Mouse (Mus musculus) limb, embryonic 14.5 days (tissue): ENCODE results near the gene Noxred1. TPM values are rescaled to one million over a fixed set of nuclear protein-coding genes. Genes with fewer than 3 reads are reported as not detected.

Experiments
- ATAC-seq: fragments of 200-750 bp; cut with Nextera tagmentation; 2 replicates; pipeline ENCODE4 v1.8.0; 2017; ENCODE audit warnings: low read depth, moderate number of reproducible peaks, moderate TSS enrichment; ENCODE audit not compliant: low FRiP score
- DNase-seq: peaks from one replicate; pipeline ENCODE4 v3.0.0-alpha.2; 2015; ENCODE audit warnings: low spot score
- H3K27ac ChIP-seq: fragments of 300-500 bp; sonication (generic); replicated peaks from 2 replicates; pipeline ENCODE4 v1.5.1; 2014; ENCODE audit warnings: low read depth, mild to moderate bottlenecking, low read length, moderate library complexity, mixed read lengths
- H3K27me3 ChIP-seq: fragments of 300-500 bp; sonication (generic); 2 replicates; pipeline ENCODE4 v1.6.1; 2014; ENCODE audit warnings: low read length, mixed read lengths; ENCODE audit not compliant: control insufficient read depth, insufficient read depth
- H3K36me3 ChIP-seq: fragments of 300-500 bp; sonication (generic); 2 replicates; pipeline ENCODE4 v1.6.1; 2014; ENCODE audit warnings: mild to moderate bottlenecking, low read length, moderate library complexity, mixed read lengths; ENCODE audit not compliant: control insufficient read depth, insufficient read depth
- H3K4me1 ChIP-seq: fragments of 300-500 bp; sonication (generic); 2 replicates; pipeline ENCODE4 v1.6.1; 2014; ENCODE audit warnings: antibody characterized with exemption, low read length, mixed read lengths; ENCODE audit not compliant: control insufficient read depth, insufficient read depth
- H3K4me2 ChIP-seq: fragments of 300-500 bp; sonication (generic); replicated peaks from 2 replicates; pipeline ENCODE4 v1.6.1; 2014; ENCODE audit warnings: low read depth, mild to moderate bottlenecking, low read length, moderate library complexity; ENCODE audit not compliant: severe bottlenecking
- H3K4me3 ChIP-seq: fragments of 300-500 bp; sonication (generic); replicated peaks from 2 replicates; pipeline ENCODE4 v1.5.1; 2014; ENCODE audit warnings: low read length
- H3K9ac ChIP-seq: fragments of 300-500 bp; sonication (generic); 2 replicates; pipeline ENCODE4 v1.6.1; 2014; ENCODE audit warnings: mild to moderate bottlenecking, low read depth, low read length, moderate library complexity; ENCODE audit not compliant: severe bottlenecking
- H3K9me3 ChIP-seq: fragments of 300-500 bp; sonication (generic); 2 replicates; pipeline ENCODE4 v1.6.1; 2016; ENCODE audit warnings: low read length; ENCODE audit not compliant: control insufficient read depth
- POLR2A ChIP-seq: fragments of 200-500 bp; IDR thresholded peaks from 2 replicates; pipeline ENCODE4 v1.8.0; 2012; ENCODE audit warnings: inconsistent platforms, mild to moderate bottlenecking, moderate library complexity, borderline replicate concordance; ENCODE audit not compliant: insufficient read depth, insufficient read length; ENCODE audit errors: extremely low read depth
- WGBS: fragments of 180-500 bp; shearing (Covaris S2); extraction: QIAGEN DNeasy Blood & Tissue Kit; methylation state at CpG from one replicate; pipeline ENCODE4 v1.1.7; 2014; 5-methylcytosine and 5-hydroxymethylcytosine counted together
- polyA plus RNA-seq, 2 experiments: library from polyadenylated mRNA; depleted of rRNA in 1 of 2; stranded (reverse) in 1 of 2; unstranded in 1 of 2; fragments of >200 nt; fragmentation: Nextera tagmentation in 1 of 2; extraction: Ambion mirVana in 1 of 2; gene quantifications; 2 replicates each; pipeline versions ENCODE4 v1.2.1 to v1.2.3; 2012 to 2014

Noxred1 gene
- polyA plus RNA-seq, 2 experiments: 0.80 to 0.99 TPM

DNA sequence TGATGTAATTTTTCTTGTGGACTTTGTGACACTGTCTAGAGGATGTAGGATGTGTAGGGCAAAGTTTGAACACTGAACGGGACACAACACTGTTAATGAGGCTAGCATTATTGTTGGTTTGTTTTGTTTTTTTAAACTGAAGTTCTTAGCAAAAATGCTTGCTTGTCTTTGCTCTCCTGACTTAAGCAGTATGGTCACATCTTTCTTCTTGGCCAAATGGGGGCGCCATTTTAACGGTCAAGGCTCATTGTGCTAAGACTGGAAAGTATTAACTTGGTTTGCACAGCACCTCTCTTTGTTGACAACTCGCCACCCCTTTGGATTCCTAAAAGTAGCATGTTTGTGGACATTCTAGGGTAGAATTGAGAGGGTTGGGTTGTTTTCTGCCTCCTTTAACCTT lies 29.1 kb upstream of the Noxred1 start:
- H3K4me3 ChIP-seq: peak overlapping the region; percentile 90
- DNase-seq: peak; percentile 16
- H3K27me3 ChIP-seq: no peaks in the 10 kb centered on the region
- peaks cover 7% of the 10 kb centered on the region for H3K4me1 ChIP-seq
- H3K4me2 ChIP-seq: peak overlapping the region; percentile 58
- 28% methylated on average over 4 of the region's 4 CpGs for WGBS
- peak overlapping the region; percentile 86 for H3K9ac ChIP-seq
- peaks cover 52% of the 10 kb centered on the region for H3K36me3 ChIP-seq
- H3K27ac ChIP-seq: no peak overlapping the region
- no peak for ATAC-seq
- no peaks in the 10 kb centered on the region for H3K9me3 ChIP-seq
- no peak for TF ChIP-seq POLR2A

DNA sequence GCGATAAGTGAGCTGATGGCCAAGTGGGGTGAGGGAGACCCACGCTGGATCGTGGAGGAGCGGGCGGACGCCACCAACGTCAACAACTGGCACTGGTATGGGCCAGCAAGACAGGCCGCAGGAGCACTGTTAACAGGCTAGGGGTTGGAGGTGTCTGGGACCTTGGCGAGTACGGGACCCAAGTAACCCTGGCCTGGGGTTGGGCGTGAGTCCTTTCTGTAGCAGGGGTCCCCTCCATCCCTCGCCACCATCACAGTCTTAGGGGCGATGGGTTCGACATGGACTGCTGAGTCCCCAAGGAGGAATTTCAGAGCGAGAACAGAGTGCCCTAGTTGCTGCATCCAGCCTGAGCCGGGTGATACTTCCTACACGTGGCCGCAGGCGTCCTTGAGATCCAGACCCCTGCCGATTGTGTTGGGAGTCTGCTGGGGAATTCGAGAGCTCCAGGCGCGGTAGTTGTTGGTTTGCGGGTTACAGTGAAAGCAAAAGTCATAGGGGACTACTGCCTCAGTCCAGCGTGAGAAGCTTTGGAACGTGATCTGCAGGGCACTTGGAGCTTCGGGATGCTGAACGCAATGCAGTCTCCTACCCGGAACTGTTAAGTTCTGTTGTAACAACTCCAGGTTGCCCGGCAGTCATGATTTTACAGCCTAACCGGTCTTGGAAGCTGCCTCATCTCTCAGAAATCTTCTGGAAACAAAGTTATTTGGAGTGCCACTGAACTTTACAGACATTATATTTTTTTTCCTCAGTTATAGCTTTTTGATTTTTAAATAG lies 28.5 kb upstream of the Noxred1 start:
- H3K9me3 ChIP-seq: no peaks in the 10 kb centered on the region
- WGBS: under 1% methylated on average over 31 of the region's 31 CpGs
- peak; percentile 15 for DNase-seq

DNA sequence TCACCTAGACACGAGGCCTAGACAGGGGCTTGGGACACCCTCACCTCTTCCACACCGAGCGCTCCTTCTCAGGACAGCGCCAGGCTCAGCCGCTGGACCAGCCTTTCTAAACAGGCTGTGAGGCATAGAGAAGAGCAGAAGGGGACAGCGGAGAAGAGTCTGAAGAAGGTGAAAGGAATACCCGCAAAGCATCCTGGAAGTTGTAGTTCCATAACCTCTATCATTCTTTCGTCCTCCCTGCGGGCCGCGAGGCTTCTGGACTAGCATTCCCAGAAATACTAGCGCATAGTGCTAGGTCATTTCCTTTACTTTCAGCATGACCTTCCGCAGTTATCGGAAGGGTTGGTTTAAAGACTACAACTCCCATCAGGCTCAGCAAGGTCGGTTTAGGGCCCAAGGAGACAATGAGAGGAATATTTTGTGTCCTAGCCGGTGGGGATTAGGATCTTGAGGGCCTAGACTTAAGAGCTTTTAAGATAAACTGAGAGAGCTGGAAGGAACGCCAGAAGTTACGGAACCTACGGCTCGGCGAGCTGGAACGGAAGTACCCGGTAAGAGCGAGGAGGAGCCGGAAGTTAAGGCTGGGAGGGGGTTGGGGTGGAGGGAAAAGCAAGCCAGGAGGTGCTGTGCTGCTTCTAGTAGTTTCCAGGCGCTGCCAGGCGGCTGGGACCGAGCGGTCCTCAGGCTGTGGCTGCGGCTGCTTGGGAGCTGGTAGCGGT lies 27.7 kb upstream of the Noxred1 start, which contains the start of the genes Vipas39 and Ahsa1:
Gene Vipas39 (minus strand): TSS at position 149 of the 719 bp plus-strand sequence.
Gene Ahsa1 (plus strand): TSS at position 372 of the 719 bp plus-strand sequence.
- peaks cover 52% of the 10 kb centered on the region for H3K36me3 ChIP-seq
- H3K4me1 ChIP-seq: peaks cover 7% of the 10 kb centered on the region
- peak; percentile 97 for ATAC-seq
- peak within 1 kb of the TSS; percentile 84 for H3K27ac ChIP-seq
- H3K4me2 ChIP-seq: peak within 1 kb of the TSS; percentile 58
- peak within 1 kb of the TSS; percentile 90 for H3K4me3 ChIP-seq
- peak; percentile 94; the same call in 1 of the 2 replicates for TF ChIP-seq POLR2A
- DNase-seq: peak; percentile 99
- WGBS: under 1% methylated on average over 31 of the region's 31 CpGs
- H3K9ac ChIP-seq: peak within 1 kb of the TSS; percentile 86
- H3K9me3 ChIP-seq: no peaks in the 10 kb centered on the region
- no peaks in the 10 kb centered on the region for H3K27me3 ChIP-seq

More for the DNA sequence above, 28.5 kb upstream of the Noxred1 start:
- H3K4me3 ChIP-seq: peak overlapping the region; percentile 90
- peak overlapping the region; percentile 58 for H3K4me2 ChIP-seq
- peak; percentile 46 for ATAC-seq
- H3K36me3 ChIP-seq: peaks cover 52% of the 10 kb centered on the region
- TF ChIP-seq POLR2A: no peak
- peak overlapping the region; percentile 84 for H3K27ac ChIP-seq
- H3K4me1 ChIP-seq: peaks cover 7% of the 10 kb centered on the region
- H3K27me3 ChIP-seq: no peaks in the 10 kb centered on the region
- H3K9ac ChIP-seq: peak overlapping the region; percentile 86

DNA sequence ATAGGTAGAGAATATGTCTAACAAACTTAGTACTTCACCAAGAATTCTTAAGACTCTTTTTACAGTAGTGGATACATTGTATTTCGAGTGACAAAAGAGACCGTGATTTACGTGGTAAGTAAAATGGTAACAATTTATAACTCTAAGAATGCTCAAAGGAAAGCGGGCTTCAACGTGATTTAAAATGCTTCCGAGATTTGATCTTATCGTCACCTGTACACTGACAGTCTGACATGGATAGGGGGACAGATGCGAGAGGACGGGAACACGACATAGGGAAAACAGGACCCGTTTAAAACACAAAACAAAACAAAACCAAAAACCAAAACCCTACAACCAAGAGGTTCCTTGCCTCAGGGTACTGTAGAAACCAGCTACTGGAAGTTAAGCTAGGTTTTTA lies 26.9 kb upstream of the Noxred1 start:
- Histone ChIP-seq H3K4me2 (peak overlapping the region; percentile 56), H3K4me3 (peak overlapping the region; percentile 90), H3K4me1 (peaks cover 7% of the 10 kb centered on the region), H3K36me3 (peaks cover 51% of the 10 kb centered on the region), H3K9ac (peak overlapping the region; percentile 86), H3K9me3 (no peaks in the 10 kb centered on the region), H3K27ac (0 out of 2 replicates have a peak overlapping the region, but pooled peaks have one; percentile 0), H3K27me3 (no peaks in the 10 kb centered on the region)
- no peak for TF ChIP-seq POLR2A
- DNase-seq (no peak), ATAC-seq (no peak)
- WGBS: 21% methylated on average over 11 of the region's 11 CpGs

GRCm38 (mm10) chr12:87260562-87260961 lies 22.0 kb upstream of the Noxred1 start:
- DNase-seq (no peak), ATAC-seq (no peak)
- no peak overlapping the region for H3K9ac ChIP-seq
- TF ChIP-seq POLR2A: no peak
- no peaks in the 10 kb centered on the region for H3K4me1 ChIP-seq
- 89% methylated on average over 8 of the region's 8 CpGs for WGBS
- no peak overlapping the region for H3K4me3 ChIP-seq
- H3K27me3 ChIP-seq: no peaks in the 10 kb centered on the region
- H3K36me3 ChIP-seq: peaks cover 69% of the 10 kb centered on the region
- no peak overlapping the region for H3K4me2 ChIP-seq
- H3K27ac ChIP-seq: no peak overlapping the region
- H3K9me3 ChIP-seq: no peaks in the 10 kb centered on the region
